Mouse (Mus musculus) ovary, postnatal 14 days (tissue): ENCODE measurements around the gene Noxo1.
"Not testable (repeated sequence)": the region's sequence is repeated elsewhere in the genome, so short reads cannot be mapped to it uniquely, and the experiment has no call there.

Experiments
- DNase-seq: peaks from one replicate; pipeline ENCODE4 v3.0.0; 2022; ENCODE audit warnings: low spot score

The Noxo1 gene

GRCm38 (mm10) chr17:24696011-24696697 lies at the start of gene Noxo1, which contains the start of gene Gfer:
TSS of gene Noxo1 (plus strand) at chr17:24696234.
TSS of gene Gfer (minus strand) at chr17:24696156.
- peak; percentile 81 for DNase-seq

- no peak for DNase-seq
Measured at GRCm38 (mm10) chr17:24646381-24646780, 49.7 kb upstream of the Noxo1 start.

- DNase-seq = no peak
Measured at GRCm38 (mm10) chr17:24647493-24647892, 48.5 kb upstream of the Noxo1 start.

GRCm38 (mm10) chr17:24648731-24649377 lies 47.2 kb upstream of the Noxo1 start:
- no peak for DNase-seq

GRCm38 (mm10) chr17:24649581-24650069 lies 46.4 kb upstream of the Noxo1 start:
- DNase-seq = no peak

- DNase-seq = no peak
Measured at GRCm38 (mm10) chr17:24650070-24650616, 45.9 kb upstream of the Noxo1 start, which contains the start of gene Slc9a3r2. TSS of gene Slc9a3r2 (minus strand) at chr17:24650327.

GRCm38 (mm10) chr17:24650766-24651165 lies 45.3 kb upstream of the Noxo1 start:
- DNase-seq = no peak

GRCm38 (mm10) chr17:24651835-24652234 lies 44.2 kb upstream of the Noxo1 start:
- no peak for DNase-seq

- peak; percentile 75 for DNase-seq
Measured at GRCm38 (mm10) chr17:24653967-24654710, 41.9 kb upstream of the Noxo1 start.

- no peak for DNase-seq
Measured at GRCm38 (mm10) chr17:24654969-24655368, 41.1 kb upstream of the Noxo1 start.

GRCm38 (mm10) chr17:24658017-24658758 lies 37.8 kb upstream of the Noxo1 start, which contains the start of gene Npw:
TSS of gene Npw (minus strand) at chr17:24658457.
- DNase-seq = no peak

- DNase-seq = not testable (repeated sequence)
Measured at GRCm38 (mm10) chr17:24667011-24667410, 29.0 kb upstream of the Noxo1 start.

- DNase-seq = no peak
Measured at GRCm38 (mm10) chr17:24667416-24667815, 28.6 kb upstream of the Noxo1 start.

GRCm38 (mm10) chr17:24669214-24669544 lies 26.9 kb upstream of the Noxo1 start:
- not testable (repeated sequence) for DNase-seq

- peak; percentile 96 for DNase-seq
Measured at GRCm38 (mm10) chr17:24669545-24670245, 26.3 kb upstream of the Noxo1 start, which contains the start of gene Zfp598. TSS of gene Zfp598 (plus strand) at chr17:24669687.

GRCm38 (mm10) chr17:24670246-24670844 lies 25.7 kb upstream of the Noxo1 start:
- no peak for DNase-seq

GRCm38 (mm10) chr17:24671346-24671745 lies 24.7 kb upstream of the Noxo1 start:
- DNase-seq = no peak

- DNase-seq = no peak
Measured at GRCm38 (mm10) chr17:24672141-24672540, 23.9 kb upstream of the Noxo1 start.

GRCm38 (mm10) chr17:24674277-24674676 lies 21.8 kb upstream of the Noxo1 start:
- DNase-seq = no peak

- no peak for DNase-seq
Measured at GRCm38 (mm10) chr17:24676187-24676586, 19.8 kb upstream of the Noxo1 start.
